Mouse (Mus musculus): ENCODE data around the gene Slc7a6os. TPM values are rescaled to one million over a fixed set of nuclear protein-coding genes. Genes with fewer than 3 reads are reported as not detected.

Gene Slc7a6os
- polyA plus RNA-seq, 1 experiment: 45.1 TPM

DNA sequence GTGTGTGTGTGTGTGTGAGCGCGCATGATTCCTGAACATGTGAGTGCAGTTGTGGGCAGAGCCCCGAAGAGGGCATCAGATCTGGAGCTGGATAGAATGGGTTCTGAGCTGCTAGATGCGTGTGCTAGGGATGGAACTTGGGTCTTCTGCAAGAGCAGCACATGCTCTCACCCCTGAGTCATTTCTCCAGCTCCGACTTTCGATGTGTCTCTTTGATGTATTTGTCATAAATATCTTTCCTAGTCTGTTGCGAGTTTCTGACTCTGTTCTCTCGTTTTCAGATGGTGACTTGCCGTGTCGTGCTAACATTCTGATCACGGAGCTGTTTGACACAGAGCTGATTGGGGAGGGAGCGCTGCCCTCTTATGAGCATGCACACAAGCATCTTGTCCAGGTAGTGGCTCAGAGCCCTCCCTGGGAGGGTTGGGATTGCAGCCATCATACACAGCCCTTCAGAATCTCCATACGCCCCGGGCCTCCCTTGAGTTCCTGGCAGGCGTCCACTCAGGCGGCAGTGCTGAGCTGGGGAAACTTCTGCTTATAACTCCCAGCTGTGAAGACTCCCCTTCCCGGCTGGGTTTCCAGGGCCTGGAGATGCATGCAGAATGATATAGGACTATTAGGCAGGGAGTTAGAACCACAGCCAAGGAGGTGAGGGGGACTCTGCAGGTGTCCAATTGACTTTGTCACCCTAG lies 24.0 kb upstream of the Slc7a6os start:
- TF ChIP-seq POLR2A (IDR thresholded peaks at IDR 0.05; ENCODE audit: insufficient read depth, low read length) (no peak), CTCF (IDR thresholded peaks at IDR 0.05; ENCODE audit: low read depth, low read length) (no peak), EP300 (IDR thresholded peaks at IDR 0.05; ENCODE audit: insufficient read depth, low read depth, low read length) (no peak)
- Histone ChIP-seq H3K9ac (ENCODE audit: low read depth, poor library complexity, severe bottlenecking) (no peak overlapping the region), H3K36me3 (ENCODE audit: control insufficient read depth, insufficient read depth, low read length, poor library complexity, severe bottlenecking) (peaks cover 84% of the 10 kb centered on the region)

DNA sequence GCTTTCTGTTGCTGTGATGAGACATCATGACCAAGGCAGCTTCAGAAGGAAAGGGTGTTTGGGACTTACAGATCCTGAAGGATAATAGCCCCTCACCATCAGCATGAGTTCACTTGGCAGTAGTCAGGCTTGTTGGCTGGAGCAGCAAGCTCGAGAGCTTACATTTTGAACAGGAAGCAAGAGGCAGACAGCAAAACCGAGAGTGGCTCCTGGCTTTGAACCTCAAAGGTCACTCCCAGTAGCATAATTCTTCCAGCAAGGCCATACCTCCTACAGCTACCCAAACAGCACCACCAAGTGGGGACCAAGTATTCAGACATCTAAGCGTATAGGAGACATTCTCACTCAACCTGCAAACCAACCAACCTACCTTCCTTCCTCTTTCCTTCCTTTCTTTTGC lies 22.0 kb upstream of the Slc7a6os start:
- Histone ChIP-seq H3K27me3 (ENCODE audit: control insufficient read depth, insufficient read depth, low read length, poor library complexity, severe bottlenecking) (no peaks in the 10 kb centered on the region), H3K9me3 (replicated peaks; ENCODE audit: control insufficient read depth, insufficient read depth, low read length, poor library complexity, severe bottlenecking) (no peaks in the 10 kb centered on the region), H3K9ac (ENCODE audit: low read depth, poor library complexity, severe bottlenecking) (no peak overlapping the region), H3K27ac (ENCODE audit: insufficient read depth, low read length) (no peak overlapping the region), H3K4me1 (ENCODE audit: control insufficient read depth, insufficient read depth, low read length) (no peaks in the 10 kb centered on the region), H3K4me3 (ENCODE audit: low read depth, low read length) (no peak overlapping the region), H3K36me3 (ENCODE audit: control insufficient read depth, insufficient read depth, low read length, poor library complexity, severe bottlenecking) (peaks cover 86% of the 10 kb centered on the region)
- TF ChIP-seq EP300 (IDR thresholded peaks at IDR 0.05; ENCODE audit: insufficient read depth, low read depth, low read length) (no peak), CTCF (IDR thresholded peaks at IDR 0.05; ENCODE audit: low read depth, low read length) (no peak), POLR2A (IDR thresholded peaks at IDR 0.05; ENCODE audit: insufficient read depth, low read length) (no peak)

More for the DNA sequence above, 24.0 kb upstream of the Slc7a6os start:
- Histone ChIP-seq H3K27me3 (ENCODE audit: control insufficient read depth, insufficient read depth, low read length, poor library complexity, severe bottlenecking) (no peaks in the 10 kb centered on the region), H3K9me3 (replicated peaks; ENCODE audit: control insufficient read depth, insufficient read depth, low read length, poor library complexity, severe bottlenecking) (no peaks in the 10 kb centered on the region), H3K27ac (ENCODE audit: insufficient read depth, low read length) (no peak overlapping the region), H3K4me1 (ENCODE audit: control insufficient read depth, insufficient read depth, low read length) (no peaks in the 10 kb centered on the region), H3K4me3 (ENCODE audit: low read depth, low read length) (no peak overlapping the region)

DNA sequence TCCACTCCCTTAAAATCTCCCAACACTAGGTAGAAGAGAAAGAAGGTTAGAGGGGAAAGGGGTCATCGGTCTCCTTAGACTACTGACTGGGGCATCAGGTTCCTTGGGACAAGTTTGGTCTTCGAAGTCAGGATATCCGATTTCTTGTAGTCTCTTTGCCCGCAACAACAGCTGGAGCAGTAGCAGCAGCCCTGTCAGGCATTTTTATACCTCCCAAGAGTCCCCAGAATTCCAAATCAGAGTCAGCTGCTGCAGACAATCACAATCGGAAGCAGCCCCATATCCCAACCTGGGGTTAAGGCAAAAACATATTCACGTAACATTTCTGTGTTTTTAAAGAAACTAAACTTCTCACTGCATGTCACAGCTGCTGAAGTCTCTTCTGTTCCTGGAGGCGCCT lies 20.8 kb upstream of the Slc7a6os start:
- Histone ChIP-seq H3K9ac (ENCODE audit: low read depth, poor library complexity, severe bottlenecking) (no peak overlapping the region), H3K36me3 (ENCODE audit: control insufficient read depth, insufficient read depth, low read length, poor library complexity, severe bottlenecking) (peaks cover 85% of the 10 kb centered on the region), H3K27ac (ENCODE audit: insufficient read depth, low read length) (no peak overlapping the region), H3K27me3 (ENCODE audit: control insufficient read depth, insufficient read depth, low read length, poor library complexity, severe bottlenecking) (no peaks in the 10 kb centered on the region), H3K4me3 (ENCODE audit: low read depth, low read length) (no peak overlapping the region), H3K4me1 (ENCODE audit: control insufficient read depth, insufficient read depth, low read length) (no peaks in the 10 kb centered on the region), H3K9me3 (replicated peaks; ENCODE audit: control insufficient read depth, insufficient read depth, low read length, poor library complexity, severe bottlenecking) (no peaks in the 10 kb centered on the region)
- TF ChIP-seq POLR2A (IDR thresholded peaks at IDR 0.05; ENCODE audit: insufficient read depth, low read length) (no peak), CTCF (IDR thresholded peaks at IDR 0.05; ENCODE audit: low read depth, low read length) (no peak), EP300 (IDR thresholded peaks at IDR 0.05; ENCODE audit: insufficient read depth, low read depth, low read length) (no peak)

DNA sequence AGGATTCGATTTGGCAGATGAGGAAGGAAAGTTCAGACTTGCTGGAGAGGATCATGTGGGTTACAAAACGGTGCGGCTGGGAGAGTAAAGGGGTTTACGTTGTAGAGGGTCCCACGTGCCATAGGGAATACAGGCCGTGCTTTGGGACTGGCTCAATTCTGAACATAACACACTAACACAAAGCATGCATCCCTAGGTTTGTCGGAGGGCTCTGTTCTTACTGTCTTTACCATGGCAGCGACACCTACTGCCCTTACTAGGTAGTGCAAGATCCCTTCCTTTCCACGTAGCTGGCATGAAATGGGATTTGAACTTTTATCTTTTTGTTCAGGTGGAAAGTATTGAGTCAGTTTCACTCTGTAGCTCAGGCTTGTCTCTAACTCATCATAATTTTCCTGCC lies 15.9 kb upstream of the Slc7a6os start:
- peaks cover 80% of the 10 kb centered on the region for H3K36me3 ChIP-seq (ENCODE audit: control insufficient read depth, insufficient read depth, low read length, poor library complexity, severe bottlenecking)
- H3K9me3 ChIP-seq (replicated peaks; ENCODE audit: control insufficient read depth, insufficient read depth, low read length, poor library complexity, severe bottlenecking): no peaks in the 10 kb centered on the region

DNA sequence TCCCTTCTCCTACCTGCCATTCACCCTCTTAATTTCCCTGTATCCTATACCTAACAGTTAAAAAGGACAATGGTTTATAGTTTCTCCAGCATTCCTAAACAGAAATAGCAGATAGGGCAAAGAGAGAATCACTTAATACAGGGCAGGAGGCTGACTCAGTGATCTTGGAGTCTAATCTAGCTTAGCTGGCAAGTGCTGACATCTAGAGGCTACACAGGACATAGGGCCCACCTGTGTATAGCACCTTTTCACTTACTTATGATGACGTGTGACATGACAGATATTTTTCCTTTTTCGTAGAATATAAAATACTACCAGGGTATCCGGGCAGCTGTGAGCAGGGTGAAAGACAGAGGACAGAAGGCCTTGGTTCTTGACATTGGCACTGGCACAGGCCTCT lies 8.9 kb upstream of the Slc7a6os start:
- no peak overlapping the region for H3K4me3 ChIP-seq (ENCODE audit: low read depth, low read length)
- H3K9ac ChIP-seq (ENCODE audit: low read depth, poor library complexity, severe bottlenecking): no peak overlapping the region
- H3K4me1 ChIP-seq (ENCODE audit: control insufficient read depth, insufficient read depth, low read length): no peaks in the 10 kb centered on the region
- no peak overlapping the region for H3K27ac ChIP-seq (ENCODE audit: insufficient read depth, low read length)
- TF ChIP-seq POLR2A (IDR thresholded peaks at IDR 0.05; ENCODE audit: insufficient read depth, low read length): no peak
- no peak for TF ChIP-seq CTCF (IDR thresholded peaks at IDR 0.05; ENCODE audit: low read depth, low read length)
- TF ChIP-seq EP300 (IDR thresholded peaks at IDR 0.05; ENCODE audit: insufficient read depth, low read depth, low read length): no peak
- H3K27me3 ChIP-seq (ENCODE audit: control insufficient read depth, insufficient read depth, low read length, poor library complexity, severe bottlenecking): no peaks in the 10 kb centered on the region
- no peaks in the 10 kb centered on the region for H3K9me3 ChIP-seq (replicated peaks; ENCODE audit: control insufficient read depth, insufficient read depth, low read length, poor library complexity, severe bottlenecking)
- H3K36me3 ChIP-seq (ENCODE audit: control insufficient read depth, insufficient read depth, low read length, poor library complexity, severe bottlenecking): peaks cover 89% of the 10 kb centered on the region

More for the DNA sequence above, 15.9 kb upstream of the Slc7a6os start:
- no peak overlapping the region for H3K9ac ChIP-seq (ENCODE audit: low read depth, poor library complexity, severe bottlenecking)
- TF ChIP-seq EP300 (IDR thresholded peaks at IDR 0.05; ENCODE audit: insufficient read depth, low read depth, low read length): no peak
- peak; percentile 23 for TF ChIP-seq CTCF (IDR thresholded peaks at IDR 0.05; ENCODE audit: low read depth, low read length)
- TF ChIP-seq POLR2A (IDR thresholded peaks at IDR 0.05; ENCODE audit: insufficient read depth, low read length): no peak
- H3K27me3 ChIP-seq (ENCODE audit: control insufficient read depth, insufficient read depth, low read length, poor library complexity, severe bottlenecking): no peaks in the 10 kb centered on the region
- no peak overlapping the region for H3K27ac ChIP-seq (ENCODE audit: insufficient read depth, low read length)
- no peaks in the 10 kb centered on the region for H3K4me1 ChIP-seq (ENCODE audit: control insufficient read depth, insufficient read depth, low read length)
- H3K4me3 ChIP-seq (ENCODE audit: low read depth, low read length): no peak overlapping the region

DNA sequence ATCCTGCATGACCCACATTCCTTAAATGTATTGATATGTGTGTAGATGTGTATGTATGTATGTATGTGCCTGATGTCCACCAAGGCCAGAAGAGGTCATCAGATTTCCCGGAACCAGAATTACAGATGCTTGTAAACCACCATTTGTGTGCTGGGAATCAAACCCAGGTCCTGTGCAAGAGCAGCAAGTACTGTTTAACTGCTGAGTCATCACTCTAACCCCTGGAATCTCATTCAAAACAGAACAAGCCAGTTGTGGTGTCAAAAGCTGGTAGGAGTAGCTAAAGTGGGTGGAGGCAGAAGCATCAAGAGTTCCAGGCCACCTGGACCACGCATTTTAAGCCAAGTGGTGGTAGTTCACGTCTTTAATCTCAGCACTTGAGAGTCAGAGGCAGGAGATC lies 3.2 kb upstream of the Slc7a6os start:
- Histone ChIP-seq H3K36me3 (ENCODE audit: control insufficient read depth, insufficient read depth, low read length, poor library complexity, severe bottlenecking) (peaks cover 62% of the 10 kb centered on the region), H3K27me3 (ENCODE audit: control insufficient read depth, insufficient read depth, low read length, poor library complexity, severe bottlenecking) (no peaks in the 10 kb centered on the region), H3K4me1 (ENCODE audit: control insufficient read depth, insufficient read depth, low read length) (no peaks in the 10 kb centered on the region), H3K4me3 (ENCODE audit: low read depth, low read length) (no peak overlapping the region), H3K9me3 (replicated peaks; ENCODE audit: control insufficient read depth, insufficient read depth, low read length, poor library complexity, severe bottlenecking) (no peaks in the 10 kb centered on the region), H3K27ac (ENCODE audit: insufficient read depth, low read length) (peak overlapping the region; percentile 53; the same call in 1 of the 2 replicates), H3K9ac (ENCODE audit: low read depth, poor library complexity, severe bottlenecking) (no peak overlapping the region)
- TF ChIP-seq CTCF (IDR thresholded peaks at IDR 0.05; ENCODE audit: low read depth, low read length) (no peak), EP300 (IDR thresholded peaks at IDR 0.05; ENCODE audit: insufficient read depth, low read depth, low read length) (no peak), POLR2A (IDR thresholded peaks at IDR 0.05; ENCODE audit: insufficient read depth, low read length) (no peak)
